Mouse (Mus musculus) forebrain, postnatal 0 days (tissue): ENCODE data around the gene Itgae. TPM values are rescaled to one million over a fixed set of nuclear protein-coding genes. Genes with fewer than 3 reads are reported as not detected.

Experiments
- ATAC-seq: fragments of 200-750 bp; cut with Nextera tagmentation; 2 replicates; pipeline ENCODE4 v1.8.0; 2017; ENCODE audit warnings: mild to moderate bottlenecking, moderate library complexity
- DNase-seq: peaks from one replicate; pipeline ENCODE4 v3.0.0-alpha.2; 2015
- H3K27ac ChIP-seq: fragments of 300-500 bp; sonication (generic); 2 replicates; pipeline ENCODE4 v1.5.1; 2014; ENCODE audit warnings: low read depth, mild to moderate bottlenecking, antibody characterized with exemption, low read length, moderate library complexity, mixed read lengths
- H3K27me3 ChIP-seq: fragments of 300-500 bp; sonication (generic); 2 replicates; pipeline ENCODE4 v1.6.1; 2014; ENCODE audit warnings: mild to moderate bottlenecking, low read length, mixed read lengths; ENCODE audit not compliant: insufficient read depth
- H3K36me3 ChIP-seq: fragments of 300-500 bp; sonication (generic); 2 replicates; pipeline ENCODE4 v1.6.1; 2014; ENCODE audit warnings: mild to moderate bottlenecking, moderate library complexity; ENCODE audit not compliant: insufficient read depth
- H3K4me1 ChIP-seq: fragments of 300-500 bp; sonication (generic); 2 replicates; pipeline ENCODE4 v1.6.1; 2014; ENCODE audit warnings: antibody characterized with exemption; ENCODE audit not compliant: insufficient read depth
- H3K4me2 ChIP-seq: fragments of 300-500 bp; sonication (generic); 2 replicates; pipeline ENCODE4 v1.6.1; 2014; ENCODE audit warnings: low read depth, mild to moderate bottlenecking, moderate library complexity
- H3K4me3 ChIP-seq: fragments of 300-500 bp; sonication (generic); 2 replicates; pipeline ENCODE4 v1.5.1; 2014; ENCODE audit warnings: low read depth, low read length, mixed read lengths
- H3K9ac ChIP-seq: fragments of 300-500 bp; sonication (generic); 2 replicates; pipeline ENCODE4 v1.6.1; 2014; ENCODE audit warnings: mild to moderate bottlenecking
- H3K9me3 ChIP-seq: fragments of 300-500 bp; sonication (generic); 2 replicates; pipeline ENCODE4 v1.6.1; 2016; ENCODE audit warnings: low read length
- CTCF ChIP-seq: sonication (generic); IDR thresholded peaks from 2 replicates; pipeline ENCODE4 v1.5.1; 2016; ENCODE audit warnings: antibody characterized with exemption, control low read depth, low read depth
- WGBS: fragments of 180-500 bp; shearing (Covaris S2); extraction: QIAGEN DNeasy Blood & Tissue Kit; methylation state at CpG from one replicate; pipeline ENCODE4 v1.1.7; 2014; 5-methylcytosine and 5-hydroxymethylcytosine counted together
- polyA plus RNA-seq: library from polyadenylated mRNA; unstranded; fragments of >200 nt; fragmentation: Nextera tagmentation; extraction: Ambion mirVana; gene quantifications from 2 replicates; pipeline ENCODE4 v1.2.1, GENCODE M21; 2015
- total RNA-seq: library from RNA; depleted of rRNA; stranded (reverse); fragments of >200 nt; gene quantifications from 2 replicates; pipeline ENCODE4 v1.2.3, GENCODE M21; 2014; rRNA removed

The Itgae gene
- total and polyA plus RNA-seq, 2 experiments from 2014 or later = 0.21 to 0.24 TPM

GRCm38 (mm10) chr11:73176608-73177508 lies 86.5 kb downstream of the Itgae start, which contains the start of the genes Emc6 and Tax1bp3:
Emc6 (minus strand) TSS chr11:73177037.
Tax1bp3 (plus strand) TSS chr11:73177083.
- Histone ChIP-seq H3K9me3 (no peaks in the 10 kb centered on the region), H3K4me3 (peak within 1 kb of the TSS; percentile 95), H3K36me3 (peaks cover 19% of the 10 kb centered on the region), H3K4me2 (peak within 1 kb of the TSS; percentile 67), H3K27ac (peak within 1 kb of the TSS; percentile 84), H3K4me1 (peaks cover 20% of the 10 kb centered on the region), H3K27me3 (no peaks in the 10 kb centered on the region), H3K9ac (peak within 1 kb of the TSS; percentile 71)
- DNase-seq = peak; percentile 98
- 1% methylated on average over 73 of the region's 81 CpGs for WGBS
- ATAC-seq = peak; percentile 98
- no peak for TF ChIP-seq CTCF

DNA sequence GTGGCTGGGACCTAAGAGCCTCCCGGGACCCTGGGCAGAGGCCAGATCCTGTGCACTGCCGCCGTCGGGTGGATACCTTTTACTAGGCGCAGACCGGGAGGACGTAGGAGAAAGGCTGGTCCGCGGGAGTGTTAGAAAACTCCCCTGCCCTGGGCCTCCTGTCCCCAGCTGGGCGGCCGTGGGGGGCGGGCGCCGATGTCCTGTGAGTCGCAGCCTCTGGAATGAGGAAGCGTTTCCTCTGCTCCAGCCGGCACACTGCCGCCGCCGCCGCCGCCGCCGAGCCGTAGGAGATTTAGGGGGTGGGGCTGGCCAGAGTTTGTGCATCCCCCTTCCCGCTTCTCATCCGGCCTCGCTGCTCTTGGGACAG lies 87.1 kb downstream of the Itgae start:
- TF ChIP-seq CTCF = no peak
- H3K27ac ChIP-seq = peak overlapping the region; percentile 42
- H3K4me3 ChIP-seq = peak overlapping the region; percentile 95
- 2% methylated on average over 28 of the region's 28 CpGs for WGBS
- H3K4me2 ChIP-seq = peak overlapping the region; percentile 67
- H3K9ac ChIP-seq = peak overlapping the region; percentile 71
- peak; percentile 30 for ATAC-seq
- peaks cover 19% of the 10 kb centered on the region for H3K36me3 ChIP-seq
- H3K9me3 ChIP-seq = no peaks in the 10 kb centered on the region
- H3K4me1 ChIP-seq = peaks cover 20% of the 10 kb centered on the region
- peak; percentile 49 for DNase-seq
- no peaks in the 10 kb centered on the region for H3K27me3 ChIP-seq

GRCm38 (mm10) chr11:73177895-73178294 lies 87.5 kb downstream of the Itgae start:
- H3K9ac ChIP-seq = peak overlapping the region; percentile 71
- no peak; the same call in 1 of the 2 replicates for TF ChIP-seq CTCF
- WGBS = 6% methylated on average over 2 of the region's 2 CpGs
- H3K9me3 ChIP-seq = no peaks in the 10 kb centered on the region
- no peaks in the 10 kb centered on the region for H3K27me3 ChIP-seq
- H3K4me1 ChIP-seq = peaks cover 20% of the 10 kb centered on the region
- DNase-seq = no peak
- peaks cover 19% of the 10 kb centered on the region for H3K36me3 ChIP-seq
- ATAC-seq = no peak
- peak overlapping the region; percentile 67 for H3K4me2 ChIP-seq
- peak overlapping the region; percentile 42; the same call in 1 of the 2 replicates for H3K27ac ChIP-seq
- peak overlapping the region; percentile 95 for H3K4me3 ChIP-seq

DNA sequence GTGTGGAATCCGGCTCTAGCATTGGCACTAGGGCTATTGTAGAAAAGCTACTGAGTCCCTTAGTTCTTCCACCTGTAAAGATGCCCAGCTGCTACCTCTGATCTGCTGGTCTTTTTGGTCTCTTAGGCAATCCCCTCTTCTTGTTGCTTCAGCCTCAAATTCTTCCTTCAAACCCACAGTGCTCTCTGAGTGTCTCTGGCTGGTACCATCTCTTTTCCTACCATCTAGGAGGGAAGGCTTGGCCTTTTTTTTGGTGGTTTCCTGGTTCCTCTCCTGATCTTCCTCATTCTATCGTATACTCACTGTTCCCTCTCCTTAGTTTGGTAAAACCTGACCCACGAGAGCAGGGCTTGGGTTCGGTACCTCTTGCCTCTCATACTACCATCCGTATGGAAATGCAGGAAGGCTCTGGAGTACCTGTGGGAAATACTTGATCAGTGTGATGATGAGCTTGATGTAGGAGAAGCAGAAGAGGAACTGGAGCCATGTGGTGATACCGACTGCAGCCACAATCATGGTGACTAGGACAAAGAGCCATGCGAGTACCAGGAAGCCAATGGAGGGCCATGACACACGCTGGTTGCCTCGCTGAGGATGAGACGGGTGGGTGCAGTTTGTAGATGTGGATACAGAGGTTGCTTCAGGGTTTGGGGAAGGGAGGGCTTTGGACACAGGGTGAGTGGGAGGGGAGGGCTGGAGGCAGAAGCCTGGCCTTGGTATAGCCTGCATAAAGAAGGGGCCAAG lies 95.7 kb downstream of the Itgae start:
- no peak for TF ChIP-seq CTCF
- no peaks in the 10 kb centered on the region for H3K27me3 ChIP-seq
- H3K36me3 ChIP-seq = peaks cover 57% of the 10 kb centered on the region
- no peak overlapping the region for H3K9ac ChIP-seq
- ATAC-seq = no peak
- H3K9me3 ChIP-seq = no peaks in the 10 kb centered on the region
- no peak overlapping the region for H3K4me2 ChIP-seq
- no peak overlapping the region for H3K27ac ChIP-seq
- no peaks in the 10 kb centered on the region for H3K4me1 ChIP-seq
- no peak overlapping the region for H3K4me3 ChIP-seq
- no peak for DNase-seq
- 90% methylated on average over 10 of the region's 10 CpGs for whole genome bisulfite sequencing

DNA sequence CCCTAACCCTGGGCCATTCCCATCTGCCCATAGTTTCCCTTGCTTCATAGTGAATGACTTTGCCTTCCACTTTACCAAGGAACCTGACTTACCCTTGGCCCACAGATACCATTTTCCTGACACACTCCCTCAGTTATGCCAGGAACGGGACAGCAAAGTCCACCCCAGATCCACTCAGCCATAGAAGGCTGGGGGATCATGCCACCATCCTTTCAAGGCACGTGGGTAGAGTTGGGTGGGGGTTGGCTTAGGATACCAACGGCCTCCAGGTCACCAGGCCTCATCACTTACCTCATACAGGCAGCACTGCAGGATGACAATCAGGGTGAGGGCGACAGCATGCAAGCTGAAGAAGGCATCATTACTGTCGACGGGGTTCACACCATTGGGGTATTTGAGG lies 96.8 kb downstream of the Itgae start:
- H3K4me1 ChIP-seq = no peaks in the 10 kb centered on the region
- TF ChIP-seq CTCF = no peak
- no peak for DNase-seq
- 95% methylated on average over 6 of the region's 6 CpGs for WGBS
- no peak overlapping the region for H3K4me3 ChIP-seq
- no peak overlapping the region for H3K27ac ChIP-seq
- H3K36me3 ChIP-seq = peaks cover 67% of the 10 kb centered on the region
- ATAC-seq = no peak
- no peaks in the 10 kb centered on the region for H3K9me3 ChIP-seq
- H3K9ac ChIP-seq = no peak overlapping the region
- H3K4me2 ChIP-seq = no peak overlapping the region
- H3K27me3 ChIP-seq = no peaks in the 10 kb centered on the region

DNA sequence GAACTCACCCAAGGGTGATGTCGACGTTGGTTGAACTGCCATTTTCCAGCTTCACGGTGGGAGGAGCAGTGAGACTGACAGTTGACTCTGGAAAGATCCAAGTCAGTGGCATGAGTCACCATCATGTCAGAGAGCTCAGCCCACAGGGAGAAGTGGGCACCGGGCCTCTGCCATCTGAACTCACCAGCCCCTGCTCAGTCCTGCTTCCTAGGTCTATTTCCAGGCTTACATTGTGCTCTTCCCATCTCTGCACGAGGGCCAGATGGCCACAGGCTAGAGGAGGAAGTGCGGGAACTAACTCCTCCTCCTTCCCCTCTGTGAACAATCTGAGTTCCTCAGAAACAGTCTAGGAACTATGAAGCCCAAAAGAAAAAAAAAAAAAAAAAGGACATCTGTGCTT lies 102.7 kb downstream of the Itgae start:
- no peak overlapping the region for H3K9ac ChIP-seq
- H3K36me3 ChIP-seq = peaks cover 53% of the 10 kb centered on the region
- H3K4me2 ChIP-seq = no peak overlapping the region
- no peak for DNase-seq
- H3K4me3 ChIP-seq = no peak overlapping the region
- no peak overlapping the region for H3K27ac ChIP-seq
- TF ChIP-seq CTCF = no peak
- no peaks in the 10 kb centered on the region for H3K27me3 ChIP-seq
- H3K4me1 ChIP-seq = peaks cover 11% of the 10 kb centered on the region; the same call in 1 of the 2 replicates
- 83% methylated on average over 6 of the region's 6 CpGs for WGBS
- ATAC-seq = 0 out of 2 replicates have a peak, but pooled peaks have one; percentile 12
- H3K9me3 ChIP-seq = no peaks in the 10 kb centered on the region

- H3K4me3 ChIP-seq = no peak overlapping the region
- H3K27ac ChIP-seq = no peak overlapping the region
- H3K27me3 ChIP-seq = no peaks in the 10 kb centered on the region
- no peak for TF ChIP-seq CTCF
- WGBS = 76% methylated on average over 2 of the region's 2 CpGs
- no peak overlapping the region for H3K9ac ChIP-seq
- no peak overlapping the region for H3K4me2 ChIP-seq
- peaks cover 40% of the 10 kb centered on the region for H3K36me3 ChIP-seq
- DNase-seq (no peak), ATAC-seq (no peak)
- H3K9me3 ChIP-seq = no peaks in the 10 kb centered on the region
- H3K4me1 ChIP-seq = peaks cover 15% of the 10 kb centered on the region; the same call in 1 of the 2 replicates
These were observed 104.1 kb downstream of the Itgae start for GRCm38 (mm10) chr11:73194444-73194843.

Other genes starting within 250 kb of the Itgae start
- gene Atp2a3, start 129.4 kb upstream of the Itgae start, total RNA-seq = 1.5 and 1.6 TPM in 2 replicates
- 1.7 and 2.4 TPM in 2 replicates for gene Atp2a3, start 129.4 kb upstream of the Itgae start, polyA plus RNA-seq
- gene P2rx1, start 91.5 kb upstream of the Itgae start, total RNA-seq = 0.08 and 2.0 TPM in 2 replicates
- gene P2rx1, start 91.5 kb upstream of the Itgae start, polyA plus RNA-seq = 0.19 and 0.25 TPM in 2 replicates
- gene Camkk1, start 71.6 kb upstream of the Itgae start, total RNA-seq = 24.2 and 26.3 TPM in 2 replicates
- 22.9 and 25.1 TPM in 2 replicates for gene Camkk1, start 71.6 kb upstream of the Itgae start, polyA plus RNA-seq
- 8.5 and 11.0 TPM in 2 replicates for gene Ncbp3, start 42.8 kb upstream of the Itgae start, total RNA-seq
- 3.6 and 6.1 TPM in 2 replicates for gene Ncbp3, start 42.8 kb upstream of the Itgae start, polyA plus RNA-seq
- gene Haspin, start 47.7 kb downstream of the Itgae start, total RNA-seq = 0.85 and 2.0 TPM in 2 replicates
- gene Haspin, start 47.7 kb downstream of the Itgae start, polyA plus RNA-seq = 2.3 and 2.4 TPM in 2 replicates
- 0.46 and 0.57 TPM in 2 replicates for gene P2rx5, start 69.8 kb downstream of the Itgae start, total RNA-seq
- gene P2rx5, start 69.8 kb downstream of the Itgae start, polyA plus RNA-seq = 0.69 TPM in 2 replicates
- gene Emc6, start 86.5 kb downstream of the Itgae start, total RNA-seq = 127 and 153 TPM in 2 replicates
- 182 and 219 TPM in 2 replicates for gene Emc6, start 86.5 kb downstream of the Itgae start, polyA plus RNA-seq
- gene Tax1bp3, start 86.5 kb downstream of the Itgae start, total RNA-seq = 52.2 and 59.5 TPM in 2 replicates
- 122 and 137 TPM in 2 replicates for gene Tax1bp3, start 86.5 kb downstream of the Itgae start, polyA plus RNA-seq
- 15.3 and 17.0 TPM in 2 replicates for gene Ctns, start 108.5 kb downstream of the Itgae start, total RNA-seq
- 9.6 and 12.7 TPM in 2 replicates for gene Ctns, start 108.5 kb downstream of the Itgae start, polyA plus RNA-seq
- gene Shpk, start 108.9 kb downstream of the Itgae start, total RNA-seq = 0.85 and 1.8 TPM in 2 replicates
- gene Shpk, start 108.9 kb downstream of the Itgae start, polyA plus RNA-seq = 1.5 and 2.2 TPM in 2 replicates
- gene Trpv1, start 143.7 kb downstream of the Itgae start, total RNA-seq = 0.38 TPM in 2 replicates
- gene Trpv1, start 143.7 kb downstream of the Itgae start, polyA plus RNA-seq = 0.22 and 0.38 TPM in 2 replicates
- gene Trpv3, start 176.8 kb downstream of the Itgae start, total RNA-seq = 0.29 and 0.31 TPM in 2 replicates
- gene Trpv3, start 176.8 kb downstream of the Itgae start, polyA plus RNA-seq = 0.05 and 0.13 TPM in 2 replicates
- gene Aspa, start 239.0 kb downstream of the Itgae start, total RNA-seq = 3.5 and 4.3 TPM in 2 replicates
- gene Aspa, start 239.0 kb downstream of the Itgae start, polyA plus RNA-seq = 4.0 and 4.1 TPM in 2 replicates
- not detected in 2 replicates for gene Gm49340, start 239.2 kb downstream of the Itgae start, total RNA-seq
- not detected in 2 replicates for gene Gm49340, start 239.2 kb downstream of the Itgae start, polyA plus RNA-seq
- 0.15 TPM in 1 of 2 replicates, not detected in the other for gene Spata22, start 239.2 kb downstream of the Itgae start, total RNA-seq
- 0.12 TPM in 1 of 2 replicates, not detected in the other for gene Spata22, start 239.2 kb downstream of the Itgae start, polyA plus RNA-seq